Mouse (Mus musculus): ENCODE measurements at regions not wholly inside any gene's neighbourhood (a gene's known extent, or its start where the extent isn't known, plus 50 kb on each side); places are given as distances from the start of the nearest gene placed in this dataset.

GRCm38 (mm10) chr12:65386005-65386645, 160.8 kb downstream of the Wdr20rt start:
- DNase-seq (ENCODE audit: low spot score), result no peak
- WGBS, result 89% methylated on average over 2 of the region's 2 CpGs
- Histone ChIP-seq H3K36me3 (no peaks in the 10 kb centered on the region), H3K9me3 (0 out of 2 replicates have a peak, but pooled peaks cover 6% of the 10 kb centered on the region), H3K4me3 (no peak overlapping the region), H3K27me3 (ENCODE audit: insufficient read depth, poor library complexity, severe bottlenecking) (no peaks in the 10 kb centered on the region), H3K27ac (no peak overlapping the region), H3K4me1 (replicated peaks) (peaks cover 20% of the 10 kb centered on the region)

- H3K27ac ChIP-seq, result no peak overlapping the region
- DNase-seq (ENCODE audit: low spot score), result no peak
- no peaks in the 10 kb centered on the region for H3K27me3 ChIP-seq (ENCODE audit: insufficient read depth, poor library complexity, severe bottlenecking)
- 0 out of 2 replicates have a peak, but pooled peaks cover 6% of the 10 kb centered on the region for H3K9me3 ChIP-seq
- H3K36me3 ChIP-seq, result no peaks in the 10 kb centered on the region
- H3K4me1 ChIP-seq (replicated peaks), result peaks cover 16% of the 10 kb centered on the region
- no peak overlapping the region for H3K4me3 ChIP-seq
Measured at GRCm38 (mm10) chr12:65387042-65387441, 161.7 kb downstream of the Wdr20rt start.

GRCm38 (mm10) chr12:65389512-65389911, 164.2 kb downstream of the Wdr20rt start:
- H3K27ac ChIP-seq, result no peak overlapping the region
- H3K27me3 ChIP-seq (ENCODE audit: insufficient read depth, poor library complexity, severe bottlenecking), result no peaks in the 10 kb centered on the region
- H3K9me3 ChIP-seq, result no peaks in the 10 kb centered on the region
- no peak for DNase-seq (ENCODE audit: low spot score)
- peaks cover 12% of the 10 kb centered on the region; the same call in 1 of the 2 replicates for H3K4me1 ChIP-seq (replicated peaks)
- H3K36me3 ChIP-seq, result no peaks in the 10 kb centered on the region
- H3K4me3 ChIP-seq, result no peak overlapping the region
- WGBS, result 30% methylated on average over 2 of the region's 2 CpGs

- H3K27me3 ChIP-seq (ENCODE audit: insufficient read depth, poor library complexity, severe bottlenecking), result no peaks in the 10 kb centered on the region
- peaks cover 12% of the 10 kb centered on the region; the same call in 1 of the 2 replicates for H3K4me1 ChIP-seq (replicated peaks)
- H3K9me3 ChIP-seq, result no peaks in the 10 kb centered on the region
- H3K27ac ChIP-seq, result no peak overlapping the region
- H3K36me3 ChIP-seq, result no peaks in the 10 kb centered on the region
- no peak for DNase-seq (ENCODE audit: low spot score)
- H3K4me3 ChIP-seq, result no peak overlapping the region
- WGBS, result 82% methylated on average over 6 of the region's 6 CpGs
Measured at GRCm38 (mm10) chr12:65390330-65390729, 165.0 kb downstream of the Wdr20rt start.

- DNase-seq (ENCODE audit: low spot score), result peak; percentile 36
Measured at GRCm38 (mm10) chr12:65401728-65402419, 176.6 kb downstream of the Wdr20rt start.

GRCm38 (mm10) chr12:65403124-65403523, 177.8 kb downstream of the Wdr20rt start:
- Histone ChIP-seq H3K27ac (no peak overlapping the region), H3K36me3 (no peaks in the 10 kb centered on the region), H3K27me3 (ENCODE audit: insufficient read depth, poor library complexity, severe bottlenecking) (no peaks in the 10 kb centered on the region), H3K4me1 (replicated peaks) (no peaks in the 10 kb centered on the region), H3K4me3 (no peak overlapping the region), H3K9me3 (no peaks in the 10 kb centered on the region)
- 92% methylated on average over 2 of the region's 2 CpGs for WGBS
- no peak for DNase-seq (ENCODE audit: low spot score)

More at GRCm38 (mm10) chr12:65401728-65402419, 176.6 kb downstream of the Wdr20rt start:
- no peaks in the 10 kb centered on the region for H3K9me3 ChIP-seq
- H3K27ac ChIP-seq, result no peak overlapping the region
- H3K4me1 ChIP-seq (replicated peaks), result no peaks in the 10 kb centered on the region
- 51% methylated on average over 8 of the region's 8 CpGs for WGBS
- no peaks in the 10 kb centered on the region for H3K36me3 ChIP-seq
- H3K4me3 ChIP-seq, result no peak overlapping the region
- no peaks in the 10 kb centered on the region for H3K27me3 ChIP-seq (ENCODE audit: insufficient read depth, poor library complexity, severe bottlenecking)

GRCm38 (mm10) chr12:65413034-65413700, 187.8 kb downstream of the Wdr20rt start:
- Histone ChIP-seq H3K27ac (no peak overlapping the region), H3K4me1 (replicated peaks) (0 out of 2 replicates have a peak, but pooled peaks cover 2% of the 10 kb centered on the region), H3K4me3 (no peak overlapping the region), H3K9me3 (no peaks in the 10 kb centered on the region), H3K36me3 (no peaks in the 10 kb centered on the region), H3K27me3 (ENCODE audit: insufficient read depth, poor library complexity, severe bottlenecking) (no peaks in the 10 kb centered on the region)
- no peak for DNase-seq (ENCODE audit: low spot score)
- 87% methylated on average over 9 of the region's 9 CpGs for WGBS

- no peaks in the 10 kb centered on the region for H3K36me3 ChIP-seq
- 0 out of 2 replicates have a peak, but pooled peaks cover 2% of the 10 kb centered on the region for H3K4me1 ChIP-seq (replicated peaks)
- H3K9me3 ChIP-seq, result no peaks in the 10 kb centered on the region
- DNase-seq (ENCODE audit: low spot score), result no peak
- H3K27ac ChIP-seq, result no peak overlapping the region
- H3K27me3 ChIP-seq (ENCODE audit: insufficient read depth, poor library complexity, severe bottlenecking), result no peaks in the 10 kb centered on the region
- no peak overlapping the region for H3K4me3 ChIP-seq
- WGBS, result 62% methylated on average over 4 of the region's 4 CpGs
Measured at GRCm38 (mm10) chr12:65414393-65414792, 189.1 kb downstream of the Wdr20rt start.

- Histone ChIP-seq H3K36me3 (no peaks in the 10 kb centered on the region), H3K27me3 (ENCODE audit: insufficient read depth, poor library complexity, severe bottlenecking) (no peaks in the 10 kb centered on the region), H3K4me1 (replicated peaks) (0 out of 2 replicates have a peak, but pooled peaks cover 2% of the 10 kb centered on the region), H3K9me3 (no peaks in the 10 kb centered on the region), H3K4me3 (no peak overlapping the region), H3K27ac (no peak overlapping the region)
- 85% methylated on average over 5 of the region's 5 CpGs for WGBS
- no peak for DNase-seq (ENCODE audit: low spot score)
Measured at GRCm38 (mm10) chr12:65416909-65417308, 191.6 kb downstream of the Wdr20rt start.

GRCm38 (mm10) chr12:65420127-65420526, 194.8 kb downstream of the Wdr20rt start:
- no peaks in the 10 kb centered on the region for H3K9me3 ChIP-seq
- no peak overlapping the region for H3K27ac ChIP-seq
- H3K4me3 ChIP-seq, result no peak overlapping the region
- WGBS, result 78% methylated on average over 7 of the region's 7 CpGs
- H3K27me3 ChIP-seq (ENCODE audit: insufficient read depth, poor library complexity, severe bottlenecking), result no peaks in the 10 kb centered on the region
- H3K4me1 ChIP-seq (replicated peaks), result no peaks in the 10 kb centered on the region
- no peak for DNase-seq (ENCODE audit: low spot score)
- no peaks in the 10 kb centered on the region for H3K36me3 ChIP-seq

- no peak overlapping the region for H3K27ac ChIP-seq
- H3K9me3 ChIP-seq, result no peaks in the 10 kb centered on the region
- no peak for DNase-seq (ENCODE audit: low spot score)
- H3K27me3 ChIP-seq (ENCODE audit: insufficient read depth, poor library complexity, severe bottlenecking), result no peaks in the 10 kb centered on the region
- H3K36me3 ChIP-seq, result no peaks in the 10 kb centered on the region
- peaks cover 11% of the 10 kb centered on the region for H3K4me1 ChIP-seq (replicated peaks)
- H3K4me3 ChIP-seq, result no peak overlapping the region
- WGBS, result 90% methylated on average over 2 of the region's 2 CpGs
Measured at GRCm38 (mm10) chr12:65424506-65424905, 199.2 kb downstream of the Wdr20rt start.

- Histone ChIP-seq H3K27me3 (ENCODE audit: insufficient read depth, poor library complexity, severe bottlenecking) (no peaks in the 10 kb centered on the region), H3K9me3 (no peaks in the 10 kb centered on the region), H3K27ac (no peak overlapping the region), H3K36me3 (no peaks in the 10 kb centered on the region), H3K4me1 (replicated peaks) (peaks cover 11% of the 10 kb centered on the region), H3K4me3 (no peak overlapping the region)
- no peak for DNase-seq (ENCODE audit: low spot score)
- 99% methylated on average over 2 of the region's 2 CpGs for WGBS
Measured at GRCm38 (mm10) chr12:65425440-65425839, 200.1 kb downstream of the Wdr20rt start.

GRCm38 (mm10) chr12:65426884-65427283, 201.6 kb downstream of the Wdr20rt start:
- no peak overlapping the region for H3K4me3 ChIP-seq
- H3K9me3 ChIP-seq, result no peaks in the 10 kb centered on the region
- H3K4me1 ChIP-seq (replicated peaks), result peaks cover 11% of the 10 kb centered on the region
- H3K27ac ChIP-seq, result no peak overlapping the region
- no peaks in the 10 kb centered on the region for H3K36me3 ChIP-seq
- H3K27me3 ChIP-seq (ENCODE audit: insufficient read depth, poor library complexity, severe bottlenecking), result no peaks in the 10 kb centered on the region
- WGBS, result 94% methylated on average over 11 of the region's 11 CpGs
- DNase-seq (ENCODE audit: low spot score), result no peak

Measured in hindbrain, embryonic 10.5 days (tissue).